Mouse (Mus musculus): ENCODE data around the gene Nectin1. TPM values are rescaled to one million over a fixed set of nuclear protein-coding genes. Genes with fewer than 3 reads are reported as not detected.

Nectin1 gene
- total RNA-seq, 2 experiments from 2014 or later, result 87.7 to 95.8 TPM

GRCm38 (mm10) chr9:43796841-43797740, 53.3 kb downstream of the Nectin1 start:
- intact Hi-C loops (cut with DNase I), result no loop called here
- no peak for DNase-seq

GRCm38 (mm10) chr9:43797746-43798145, 54.0 kb downstream of the Nectin1 start:
- no peak for DNase-seq
- intact Hi-C loops (cut with DNase I), result no loop called here

- intact Hi-C loops (cut with DNase I), result no loop called here
- no peak for DNase-seq
Observed at GRCm38 (mm10) chr9:43800525-43800924, 56.7 kb downstream of the Nectin1 start.

DNA sequence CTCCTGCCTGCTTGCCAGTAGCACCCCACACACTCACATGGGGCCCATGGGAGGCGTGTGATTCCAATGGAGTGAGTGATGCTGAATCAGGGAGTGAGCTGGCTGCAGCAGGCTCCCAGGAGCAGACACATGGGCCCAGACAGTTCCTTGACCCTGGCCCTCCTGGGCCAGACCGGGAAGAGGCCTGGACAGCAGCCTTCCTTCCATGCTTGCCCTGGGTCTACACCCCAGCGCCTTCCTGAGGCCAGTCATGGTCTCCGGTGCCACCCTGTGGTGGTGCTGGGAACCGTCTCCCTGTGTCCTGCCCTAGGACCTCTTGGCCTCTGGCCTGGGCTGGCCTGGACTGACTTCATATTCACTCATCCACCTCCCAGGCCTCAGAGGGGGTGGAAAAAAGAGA, 58.1 kb downstream of the Nectin1 start:
- intact Hi-C loops (cut with DNase I), result no loop called here
- DNase-seq, result peak; percentile 71

DNA sequence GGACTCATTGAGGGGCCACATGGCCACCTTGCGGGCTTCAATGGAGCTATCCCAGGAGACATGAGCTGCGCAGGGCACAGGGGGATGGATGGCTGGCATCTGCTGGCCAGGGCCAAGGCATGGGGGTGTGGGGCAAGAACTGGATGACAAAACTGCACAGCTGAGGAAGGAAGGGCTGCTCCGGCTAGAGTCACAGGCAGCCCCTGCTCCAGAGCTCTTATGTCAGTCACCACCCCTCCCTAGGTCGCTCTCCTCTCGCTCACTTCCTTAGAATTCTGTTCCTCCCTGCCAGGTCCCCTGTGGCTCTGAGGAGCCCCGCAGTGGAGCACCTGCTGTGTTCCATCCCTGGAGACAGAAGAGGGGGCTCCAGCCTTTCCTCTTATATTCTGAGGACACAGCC, 63.8 kb downstream of the Nectin1 start:
- intact Hi-C loops (cut with DNase I), result no loop called here
- DNase-seq, result no peak

GRCm38 (mm10) chr9:43808099-43808498, 64.3 kb downstream of the Nectin1 start:
- DNase-seq, result no peak
- intact Hi-C loops (cut with DNase I), result no loop called here

DNA sequence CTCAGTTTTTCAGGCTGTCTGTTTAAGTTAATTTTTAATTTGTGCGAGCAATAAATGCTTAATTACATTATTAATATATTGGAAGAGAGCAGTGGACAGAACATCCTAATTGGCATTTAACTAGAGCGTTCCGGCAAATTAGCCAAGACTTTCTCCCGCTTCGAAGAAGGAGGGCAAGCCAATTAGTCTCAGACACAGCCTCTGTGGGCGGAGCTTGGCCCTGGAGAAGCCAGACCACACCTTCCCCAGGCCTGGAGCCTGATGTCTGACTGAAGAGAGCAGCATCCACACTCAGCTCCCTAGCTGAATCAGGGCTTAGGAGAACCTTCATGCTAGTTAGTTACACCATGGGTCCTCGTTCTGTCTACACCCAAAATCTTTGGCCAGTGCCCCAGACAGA, 64.8 kb downstream of the Nectin1 start:
- intact Hi-C loops (cut with DNase I), result no loop called here
- peak; percentile 38 for DNase-seq

DNA sequence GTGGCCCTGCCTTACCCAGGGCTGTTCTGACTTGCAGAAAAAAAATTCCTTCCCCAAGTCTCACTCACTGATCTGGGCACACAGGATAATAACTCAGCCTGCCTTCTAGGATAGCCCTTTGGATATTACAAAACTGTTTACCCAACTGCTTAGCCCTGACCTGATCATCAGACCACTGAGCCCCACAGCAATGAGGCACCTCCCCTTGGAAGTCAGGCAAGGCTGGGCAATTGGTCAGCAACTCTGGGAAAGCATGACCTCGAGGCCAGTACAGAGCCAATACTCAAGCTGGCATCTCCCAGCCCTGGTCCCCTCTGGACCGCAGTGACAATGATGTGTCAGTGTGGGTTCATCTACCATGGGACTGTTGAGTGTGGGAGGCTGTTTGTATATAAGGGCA, 69.4 kb downstream of the Nectin1 start:
- no peak for DNase-seq
- intact Hi-C loops (cut with DNase I), result no loop called here

DNA sequence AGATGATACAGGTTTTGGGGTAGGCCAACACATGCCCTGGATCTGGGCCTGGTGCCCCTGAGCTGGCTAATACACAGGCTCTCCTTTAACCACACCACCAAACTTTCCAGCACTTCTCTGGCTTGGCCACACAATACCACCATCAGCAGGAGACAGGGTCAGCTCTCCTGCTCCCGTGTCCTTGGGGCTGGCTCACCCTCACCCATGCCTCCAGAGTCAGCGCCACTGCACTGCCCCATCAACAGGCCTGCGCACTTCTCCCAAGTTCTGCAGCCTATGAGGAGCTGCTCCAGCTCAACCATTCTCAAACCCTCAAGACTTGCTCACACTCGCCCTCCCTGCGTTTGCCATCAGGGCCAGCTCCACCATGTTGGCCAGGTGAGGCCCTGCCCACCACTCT, 78.4 kb downstream of the Nectin1 start:
- DNase-seq, result no peak
- intact Hi-C loops (cut with DNase I), result no loop called here

- intact Hi-C loops (cut with DNase I), result no loop called here
Observed at GRCm38 (mm10) chr9:43825178-43825577, 81.4 kb downstream of the Nectin1 start.

DNA sequence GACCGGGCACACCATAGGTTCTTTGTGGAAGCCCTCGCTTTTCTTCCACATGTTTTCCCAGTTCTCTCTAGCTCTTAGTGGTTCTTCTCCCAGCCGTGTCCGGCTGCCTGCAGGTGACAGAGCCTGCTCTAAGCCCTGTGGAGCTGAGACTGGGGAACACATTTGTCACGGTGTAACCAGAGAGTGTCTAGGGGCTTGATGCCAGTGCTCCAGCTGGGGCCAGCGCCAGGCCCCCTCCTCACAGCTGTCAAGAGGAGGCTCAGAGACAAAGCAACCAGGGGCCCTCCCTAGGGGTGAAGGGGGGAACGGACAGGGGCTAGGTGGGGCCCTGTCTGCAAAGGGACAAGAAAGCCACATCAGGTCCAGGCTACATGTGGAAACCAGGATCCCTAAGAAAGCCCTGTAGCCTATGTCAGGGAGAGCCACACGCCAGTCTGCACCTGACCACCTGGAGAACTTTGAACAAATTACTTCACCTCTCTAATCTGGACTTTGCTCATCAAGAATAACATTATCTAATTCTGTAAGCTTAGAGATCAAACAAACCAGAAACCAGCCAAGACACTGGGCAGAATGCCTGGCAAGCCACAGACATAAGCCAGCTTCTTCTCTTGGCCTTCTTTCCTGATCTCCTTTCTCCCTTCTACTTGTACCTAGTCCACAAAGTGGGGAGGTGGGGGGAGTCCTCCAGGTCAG, 82.9 kb downstream of the Nectin1 start:
- DNase-seq, result peak; percentile 54
- intact Hi-C loops (cut with DNase I), result no loop called here

More at GRCm38 (mm10) chr9:43825178-43825577, 81.4 kb downstream of the Nectin1 start:
- no peak for DNase-seq

- peak; percentile 54 for DNase-seq
Observed at GRCm38 (mm10) chr9:43827593-43827992, 83.8 kb downstream of the Nectin1 start.

GRCm38 (mm10) chr9:43828960-43829359, 85.2 kb downstream of the Nectin1 start:
- intact Hi-C loops (cut with DNase I), result no loop called here
- no peak for DNase-seq

More at GRCm38 (mm10) chr9:43827593-43827992, 83.8 kb downstream of the Nectin1 start:
- intact Hi-C loops (cut with DNase I), result no loop called here

DNA sequence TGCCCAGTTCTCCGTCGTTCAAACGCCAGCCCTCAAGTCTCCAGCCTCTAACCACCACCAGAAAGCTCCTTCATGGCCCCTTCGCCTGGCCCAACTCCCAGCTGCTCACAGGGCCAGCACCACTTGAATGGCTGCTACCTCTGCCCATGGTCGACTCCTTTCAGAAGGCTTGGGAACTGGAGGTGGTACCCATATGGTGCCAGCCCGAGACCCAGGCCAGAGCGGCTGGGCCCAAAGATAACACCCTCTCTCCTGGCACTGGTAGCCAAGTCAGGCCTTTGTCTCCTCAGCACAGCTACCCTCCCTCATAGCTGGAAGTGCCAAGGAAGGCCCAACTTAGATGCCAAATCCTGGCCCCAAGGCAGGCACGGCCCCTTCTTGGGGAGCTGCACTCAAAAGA, 89.4 kb downstream of the Nectin1 start:
- DNase-seq, result peak; percentile 75
- intact Hi-C loops (cut with DNase I), result no loop called here

DNA sequence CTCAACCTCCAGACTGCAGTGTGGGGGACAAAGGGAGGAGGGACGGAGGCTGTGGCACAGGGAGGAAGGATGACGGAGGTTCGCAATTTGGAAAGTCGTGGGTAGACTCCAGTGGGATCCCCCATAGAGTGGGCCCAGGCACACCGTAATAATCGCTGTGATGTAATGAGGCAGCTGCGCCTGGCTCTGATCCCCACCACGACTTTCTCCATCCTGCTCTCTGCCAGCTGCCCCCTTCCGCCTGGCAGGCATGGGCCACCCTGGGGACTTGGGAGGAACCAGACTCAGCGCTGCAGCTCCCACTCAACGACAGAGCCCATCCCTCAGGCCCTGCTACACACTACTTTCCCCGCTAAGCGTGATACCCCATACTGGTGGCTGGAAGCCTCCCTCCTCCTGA, 90.5 kb downstream of the Nectin1 start:
- intact Hi-C loops (cut with DNase I), result no loop called here
- peak; percentile 85 for DNase-seq

GRCm38 (mm10) chr9:43838561-43838960, 94.8 kb downstream of the Nectin1 start:
- intact Hi-C loops (cut with DNase I), result no loop called here
- no peak for DNase-seq

DNA sequence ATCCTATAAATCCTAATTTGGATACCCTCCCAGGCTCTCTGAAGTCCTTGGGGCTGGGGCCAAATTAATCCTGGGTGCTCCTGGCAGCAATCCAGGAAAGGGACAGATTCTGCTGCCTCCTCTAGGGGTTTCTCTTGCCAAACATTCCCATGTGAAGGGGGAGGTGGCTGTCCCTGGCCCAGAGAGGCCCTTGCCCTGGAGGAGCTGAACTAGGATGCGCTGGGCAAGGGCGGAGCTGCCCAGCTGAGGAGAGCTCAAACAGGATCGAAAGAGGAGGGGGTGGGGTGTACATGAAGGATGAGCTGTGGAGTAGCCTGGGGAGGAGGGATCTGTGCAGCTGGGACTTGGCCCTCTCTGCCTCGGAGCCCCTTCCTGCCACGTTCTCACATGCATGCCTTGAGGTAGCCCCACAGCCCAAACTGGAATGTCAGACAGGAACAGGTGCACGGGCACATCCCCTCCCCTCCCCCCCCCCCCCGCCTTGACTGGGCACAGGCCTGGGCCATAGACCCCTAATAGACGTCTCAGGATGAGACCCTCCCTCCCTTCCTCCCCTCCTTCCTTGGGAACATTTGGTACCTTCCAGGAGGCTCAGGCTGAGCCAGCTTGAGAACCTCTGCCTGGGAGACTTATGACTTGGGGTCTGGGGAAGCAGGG, 99.3 kb downstream of the Nectin1 start:
- intact Hi-C loops (cut with DNase I), result no loop called here

DNA sequence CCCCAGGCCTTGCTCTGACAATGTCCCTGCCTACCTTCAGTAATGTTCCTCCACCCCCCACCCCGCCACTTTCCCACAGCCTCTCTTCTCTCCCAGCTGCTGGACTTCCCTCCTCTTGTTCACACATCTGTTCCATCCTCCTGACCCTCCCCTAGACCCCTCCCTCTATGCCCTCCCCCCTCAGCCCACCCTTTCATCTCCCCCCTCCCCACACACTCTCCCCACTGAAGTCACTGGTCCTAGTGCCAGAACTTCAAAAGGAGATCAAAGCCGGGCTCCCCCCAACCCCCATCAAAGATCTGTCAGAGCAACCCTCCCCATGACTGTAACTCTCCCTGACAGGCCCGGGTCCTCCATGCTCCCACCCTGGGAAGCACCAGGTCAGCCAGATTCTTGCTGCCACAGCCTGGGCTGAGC, 99.9 kb downstream of the Nectin1 start:
- intact Hi-C loops (cut with DNase I), result no loop called here

More for the DNA sequence above, 99.3 kb downstream of the Nectin1 start:
- peak; percentile 82 for DNase-seq

GRCm38 (mm10) chr9:43845660-43846455, 102.1 kb downstream of the Nectin1 start:
- intact Hi-C loops (cut with DNase I), result no loop called here
- peak; percentile 58 for DNase-seq

More for the DNA sequence above, 99.9 kb downstream of the Nectin1 start:
- no peak for DNase-seq

GRCm38 (mm10) chr9:43847861-43848260, 104.1 kb downstream of the Nectin1 start:
- intact Hi-C loops (cut with DNase I), result no loop called here
- DNase-seq, result no peak

Measured in left cerebral cortex, postnatal 4 days (tissue).